Mouse (Mus musculus): ENCODE measurements at regions not wholly inside any gene's neighbourhood (a gene's known extent, or its start where the extent isn't known, plus 50 kb on each side); places are given as distances from the start of the nearest gene placed in this dataset.

- Histone ChIP-seq H3K27me3 (replicated peaks) (no peaks in the 10 kb centered on the region), H3K36me3 (replicated peaks in 1 of 2; ENCODE audit: control insufficient read depth in 1 of 2, insufficient read depth in 1 of 2, low read length in 1 of 2) (no peaks in the 10 kb centered on the region), H3K9me3 (replicated peaks; ENCODE audit: low read length) (no peaks in the 10 kb centered on the region), H3K79me2 (replicated peaks; ENCODE audit: control insufficient read depth, extremely low read depth, insufficient read depth, poor library complexity, severe bottlenecking) (no peaks in the 10 kb centered on the region), H3K4me2 (ENCODE audit: insufficient read depth, low read depth, poor library complexity, severe bottlenecking) (no peak overlapping the region), H3K4me1 (ENCODE audit: control insufficient read depth in 1 of 2, insufficient read depth in 2 of 2) (peaks cover 0 to 3% of the 10 kb centered on the region in 2 experiments; a peak in 1 of 4 replicates), H3K4me3 (replicated peaks in 1 of 3; ENCODE audit: low read depth in 2 of 3, low read length in 2 of 3, poor library complexity in 1 of 3) (no peak overlapping the region), H3K27ac (ENCODE audit: insufficient read depth, low read depth) (no peak overlapping the region), H3K9ac (ENCODE audit: insufficient read depth, low read depth) (no peak overlapping the region)
- TF ChIP-seq MYC (IDR thresholded peaks at IDR 0.05; ENCODE audit: low read depth, low read length) (no peak), ETS1 (conservative IDR thresholded peaks at IDR 0.05; ENCODE audit: low read depth, low read length) (no peak), KAT2A (IDR thresholded peaks at IDR 0.05; ENCODE audit: insufficient replicate concordance, low read length) (no peak), TCF12 (IDR thresholded peaks at IDR 0.05; ENCODE audit: low read depth, low read length) (no peak)
- no peak for DNase-seq (ENCODE audit: extremely low read depth)
- dilution Hi-C loops (cut with MboI; ENCODE audit: extremely low pct_ligation_motif_present, extremely low pct_unique_long_range_greater_than_20kb, low sequenced_read_pairs) (no loop called here), in situ Hi-C loops (cut with MboI; ENCODE audit: low pct_ligation_motif_present, low pct_unique_long_range_greater_than_20kb, low sequenced_read_pairs) (no loop called here)
Measured at GRCm38 (mm10) chr19:27537746-27538145, 108.1 kb upstream of the Pum3 start.

- Histone ChIP-seq H3K4me1 (ENCODE audit: control insufficient read depth in 1 of 2, insufficient read depth in 2 of 2) (peaks cover 0 to 3% of the 10 kb centered on the region in 2 experiments; a peak in 1 of 4 replicates), H3K27me3 (replicated peaks) (no peaks in the 10 kb centered on the region), H3K9me3 (replicated peaks; ENCODE audit: low read length) (no peaks in the 10 kb centered on the region), H3K36me3 (replicated peaks in 1 of 2; ENCODE audit: control insufficient read depth in 1 of 2, insufficient read depth in 1 of 2, low read length in 1 of 2) (no peaks in the 10 kb centered on the region), H3K9ac (ENCODE audit: insufficient read depth, low read depth) (no peak overlapping the region), H3K4me2 (ENCODE audit: insufficient read depth, low read depth, poor library complexity, severe bottlenecking) (no peak overlapping the region), H3K4me3 (replicated peaks in 1 of 3; ENCODE audit: low read depth in 2 of 3, low read length in 2 of 3, poor library complexity in 1 of 3) (no peak overlapping the region), H3K27ac (ENCODE audit: insufficient read depth, low read depth) (no peak overlapping the region), H3K79me2 (replicated peaks; ENCODE audit: control insufficient read depth, extremely low read depth, insufficient read depth, poor library complexity, severe bottlenecking) (no peaks in the 10 kb centered on the region)
- TF ChIP-seq HCFC1 (IDR thresholded peaks at IDR 0.05; ENCODE audit: low read depth, low read length) (no peak), MYC (IDR thresholded peaks at IDR 0.05; ENCODE audit: low read depth, low read length) (no peak), SMC3 (IDR thresholded peaks at IDR 0.05; ENCODE audit: low read depth, low read length) (no peak), POLR2A (IDR thresholded peaks at IDR 0.05; ENCODE audit: low read depth, low read length) (no peak), JUN (IDR thresholded peaks at IDR 0.05; ENCODE audit: insufficient read depth, low read depth, low read length) (no peak), ETS1 (conservative IDR thresholded peaks at IDR 0.05; ENCODE audit: low read depth, low read length) (no peak), MAZ (IDR thresholded peaks at IDR 0.05; ENCODE audit: low read depth, low read length) (no peak), CHD2 (IDR thresholded peaks at IDR 0.05; ENCODE audit: low read length) (no peak), CTCF (conservative IDR thresholded peaks at IDR 0.05 in 1 of 2, IDR thresholded peaks at IDR 0.05 in 1 of 2; ENCODE audit: low read depth in 2 of 2, low read length in 2 of 2) (no peak), BHLHE40 (IDR thresholded peaks at IDR 0.05; ENCODE audit: low read depth, low read length) (no peak), PAX5 (IDR thresholded peaks at IDR 0.05; ENCODE audit: low read length) (no peak)
- no peak for DNase-seq (ENCODE audit: extremely low read depth)
- in situ Hi-C loops (cut with MboI; ENCODE audit: low pct_ligation_motif_present, low pct_unique_long_range_greater_than_20kb, low sequenced_read_pairs) (no loop called here), dilution Hi-C loops (cut with MboI; ENCODE audit: extremely low pct_ligation_motif_present, extremely low pct_unique_long_range_greater_than_20kb, low sequenced_read_pairs) (no loop called here)
Measured at GRCm38 (mm10) chr19:27537066-27537465, 107.4 kb upstream of the Pum3 start.

DNA sequence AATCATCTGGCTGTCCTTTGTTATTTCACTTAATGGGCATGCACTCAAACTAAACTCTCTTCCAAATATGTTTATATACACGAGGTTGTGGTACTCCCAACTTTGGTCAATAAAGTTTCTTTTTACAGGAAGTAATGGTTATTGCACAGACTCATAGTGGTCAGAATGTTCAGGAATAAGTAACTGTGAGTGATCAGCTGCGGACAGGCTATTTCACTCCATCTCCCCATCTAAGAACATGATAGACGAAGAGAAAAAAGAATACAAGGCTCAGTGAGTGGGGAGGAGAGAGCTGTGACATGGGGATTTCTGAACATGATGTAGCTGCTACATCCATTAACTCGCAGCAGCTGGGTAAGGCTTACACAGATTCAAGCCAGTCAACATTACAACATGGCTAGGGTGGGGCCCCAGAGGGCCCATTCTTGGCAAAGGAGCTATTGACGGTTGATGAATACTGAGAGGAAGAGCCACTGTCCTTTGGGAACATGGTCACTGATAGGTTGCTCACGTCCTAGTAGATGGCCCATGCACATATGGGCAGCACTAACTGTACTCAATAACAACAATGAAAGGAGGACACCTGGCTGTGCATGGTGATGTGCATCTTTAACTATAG, 98.4 kb upstream of the Pum3 start:
- H3K36me3 ChIP-seq (replicated peaks in 1 of 2; ENCODE audit: control insufficient read depth in 1 of 2, insufficient read depth in 1 of 2, low read length in 1 of 2): no peaks in the 10 kb centered on the region
- dilution Hi-C loops (cut with MboI; ENCODE audit: extremely low pct_ligation_motif_present, extremely low pct_unique_long_range_greater_than_20kb, low sequenced_read_pairs) (no loop called here), in situ Hi-C loops (cut with MboI; ENCODE audit: low pct_ligation_motif_present, low pct_unique_long_range_greater_than_20kb, low sequenced_read_pairs) (no loop called here)
- no peak overlapping the region for H3K4me2 ChIP-seq (ENCODE audit: insufficient read depth, low read depth, poor library complexity, severe bottlenecking)
- no peaks in the 10 kb centered on the region for H3K4me1 ChIP-seq (ENCODE audit: control insufficient read depth in 1 of 2, insufficient read depth in 2 of 2)
- no peak overlapping the region for H3K9ac ChIP-seq (ENCODE audit: insufficient read depth, low read depth)
- H3K4me3 ChIP-seq (replicated peaks in 1 of 3; ENCODE audit: low read depth in 2 of 3, low read length in 2 of 3, poor library complexity in 1 of 3): no peak overlapping the region
- H3K9me3 ChIP-seq (replicated peaks; ENCODE audit: low read length): no peaks in the 10 kb centered on the region
- H3K79me2 ChIP-seq (replicated peaks; ENCODE audit: control insufficient read depth, extremely low read depth, insufficient read depth, poor library complexity, severe bottlenecking): no peaks in the 10 kb centered on the region
- no peak for TF ChIP-seq GABPA (IDR thresholded peaks at IDR 0.05; ENCODE audit: insufficient replicate concordance, low read depth, low read length)
- TF ChIP-seq NELFE (IDR thresholded peaks at IDR 0.05; ENCODE audit: low read depth, low read length): no peak
- TF ChIP-seq IRF4 (IDR thresholded peaks at IDR 0.05; ENCODE audit: low read depth, low read length): no peak
- no peak for TF ChIP-seq NRF1 (IDR thresholded peaks at IDR 0.05; ENCODE audit: low read depth, low read length)
- TF ChIP-seq PAX5 (IDR thresholded peaks at IDR 0.05; ENCODE audit: low read length): no peak
- no peak overlapping the region for H3K27ac ChIP-seq (ENCODE audit: insufficient read depth, low read depth)
- DNase-seq (ENCODE audit: extremely low read depth): no peak
- no peaks in the 10 kb centered on the region for H3K27me3 ChIP-seq (replicated peaks)

Measured in CH12.LX (cell line).